Mouse (Mus musculus): ENCODE data around the gene Timmdc1. TPM values are rescaled to one million over a fixed set of nuclear protein-coding genes. Genes with fewer than 3 reads are reported as not detected.

Timmdc1 gene
- polyA plus RNA-seq, 1 experiment = 7.8 TPM

DNA sequence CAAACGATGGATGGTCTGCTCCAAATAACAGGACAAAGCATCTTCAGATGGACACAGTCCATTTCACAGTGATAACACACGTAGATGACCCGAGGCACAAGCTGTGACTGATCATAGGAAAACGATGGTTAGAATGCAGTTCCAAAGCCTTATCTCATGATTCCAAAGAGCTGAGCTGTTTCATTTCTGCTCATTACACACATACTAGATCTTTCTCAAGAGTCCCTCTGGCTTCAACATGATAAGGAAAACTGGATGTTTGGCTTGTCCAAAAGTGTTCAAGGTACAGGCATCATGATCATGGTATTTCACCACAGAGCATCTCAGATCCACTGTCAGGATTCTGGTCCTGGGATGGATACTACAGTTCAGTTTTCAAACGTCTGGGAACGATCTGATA is 3.8 kb upstream of the Timmdc1 start:
- no peak for TF ChIP-seq CTCF (IDR thresholded peaks at IDR 0.05; ENCODE audit: extremely low read depth, insufficient read depth, insufficient read length, insufficient replicate concordance)
- no peak for TF ChIP-seq POLR2A (IDR thresholded peaks at IDR 0.05; ENCODE audit: low read depth, low read length)
- H3K27ac ChIP-seq (ENCODE audit: insufficient read depth, low read length) = no peak overlapping the region
- whole genome bisulfite sequencing = 82% methylated on average over 6 of the region's 6 CpGs
- peaks cover 17% of the 10 kb centered on the region for H3K36me3 ChIP-seq (ENCODE audit: control insufficient read depth, insufficient read depth, low read length)
- no peaks in the 10 kb centered on the region for H3K27me3 ChIP-seq (ENCODE audit: control insufficient read depth, insufficient read depth, low read length)
- no peak for DNase-seq (ENCODE audit: low read depth in 1 of 2, low spot score in 2 of 2)
- no peaks in the 10 kb centered on the region; the same call in none of the 2 replicates for H3K4me1 ChIP-seq (ENCODE audit: control insufficient read depth, insufficient read depth, insufficient read length)
- no peak overlapping the region for H3K4me3 ChIP-seq (ENCODE audit: extremely low read depth, insufficient read depth, insufficient read length)

DNA sequence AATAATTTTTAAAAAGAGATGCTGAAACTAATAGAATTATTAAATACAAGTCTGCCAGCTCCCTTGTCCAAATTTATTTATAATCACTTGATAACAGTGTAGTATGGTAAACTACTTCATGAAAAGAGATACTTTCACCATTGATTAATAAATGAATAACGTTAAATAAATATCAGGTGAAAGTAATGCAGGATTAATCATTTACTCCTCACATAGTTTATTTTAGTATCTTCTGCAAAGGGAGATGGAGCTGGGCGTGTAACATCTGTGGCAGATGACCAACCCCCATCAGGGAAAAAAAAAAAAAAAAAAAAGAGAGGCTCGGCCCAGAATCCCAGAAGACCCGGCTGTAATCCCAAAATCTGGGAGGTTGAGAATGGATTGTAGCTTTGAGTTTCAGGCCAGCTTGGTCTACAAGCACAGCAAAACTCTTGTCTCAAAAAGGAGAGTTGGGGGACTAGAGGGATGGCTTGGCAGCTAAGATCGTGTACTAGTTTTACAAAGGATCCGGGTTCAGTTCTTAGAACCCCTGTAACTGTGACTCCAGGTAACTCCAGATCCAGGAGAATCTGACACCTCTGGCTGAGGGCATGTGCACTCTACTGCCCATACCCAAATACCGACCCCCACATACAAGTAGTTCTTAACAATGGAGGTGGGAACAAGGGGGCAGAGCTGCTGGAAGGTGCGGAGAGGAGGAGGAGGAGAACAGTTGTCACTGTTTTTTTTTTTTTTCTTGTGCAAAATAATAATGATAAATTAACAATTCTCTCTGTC is 1.1 kb downstream of the Timmdc1 start:
- H3K27me3 ChIP-seq (ENCODE audit: control insufficient read depth, insufficient read depth, low read length) = no peaks in the 10 kb centered on the region
- no peak overlapping the region for H3K27ac ChIP-seq (ENCODE audit: insufficient read depth, low read length)
- no peak for DNase-seq (ENCODE audit: low read depth in 1 of 2, low spot score in 2 of 2)
- H3K4me1 ChIP-seq (ENCODE audit: control insufficient read depth, insufficient read depth, insufficient read length) = no peaks in the 10 kb centered on the region; the same call in none of the 2 replicates
- 47% methylated on average over 8 of the region's 8 CpGs for WGBS
- no peak for TF ChIP-seq CTCF (IDR thresholded peaks at IDR 0.05; ENCODE audit: extremely low read depth, insufficient read depth, insufficient read length, insufficient replicate concordance)
- TF ChIP-seq POLR2A (IDR thresholded peaks at IDR 0.05; ENCODE audit: low read depth, low read length) = no peak
- peaks cover 5% of the 10 kb centered on the region; the same call in 1 of the 2 replicates for H3K36me3 ChIP-seq (ENCODE audit: control insufficient read depth, insufficient read depth, low read length)
- H3K4me3 ChIP-seq (ENCODE audit: extremely low read depth, insufficient read depth, insufficient read length) = peak overlapping the region; percentile 22; the same call in 1 of the 2 replicates

DNA sequence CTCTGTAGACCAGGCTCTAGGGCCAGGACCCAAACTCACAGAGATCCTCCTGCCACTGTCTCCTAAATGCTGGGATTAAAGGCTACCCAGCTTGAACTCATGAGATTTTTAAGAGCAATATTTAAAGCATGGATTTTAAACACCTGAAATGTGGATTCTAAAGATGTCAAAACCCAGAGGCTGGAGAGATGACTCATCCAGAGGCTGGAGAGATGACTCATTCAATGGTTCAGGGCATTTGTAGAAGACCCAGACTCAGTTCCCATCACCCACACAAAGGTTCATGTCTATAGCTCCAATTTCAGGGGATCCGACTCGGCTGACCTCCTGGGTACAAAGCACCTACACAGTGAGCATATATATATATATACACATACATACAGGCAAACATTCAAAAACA is 3.3 kb downstream of the Timmdc1 start:
- Histone ChIP-seq H3K27ac (ENCODE audit: insufficient read depth, low read length) (no peak overlapping the region), H3K4me1 (ENCODE audit: control insufficient read depth, insufficient read depth, insufficient read length) (no peaks in the 10 kb centered on the region; the same call in none of the 2 replicates), H3K27me3 (ENCODE audit: control insufficient read depth, insufficient read depth, low read length) (no peaks in the 10 kb centered on the region), H3K4me3 (ENCODE audit: extremely low read depth, insufficient read depth, insufficient read length) (no peak overlapping the region), H3K36me3 (ENCODE audit: control insufficient read depth, insufficient read depth, low read length) (peaks cover 7% of the 10 kb centered on the region)
- WGBS = 96% methylated on average over 2 of the region's 2 CpGs
- no peak for TF ChIP-seq CTCF (IDR thresholded peaks at IDR 0.05; ENCODE audit: extremely low read depth, insufficient read depth, insufficient read length, insufficient replicate concordance)
- no peak for TF ChIP-seq POLR2A (IDR thresholded peaks at IDR 0.05; ENCODE audit: low read depth, low read length)
- no peak for DNase-seq (ENCODE audit: low read depth in 1 of 2, low spot score in 2 of 2)

DNA sequence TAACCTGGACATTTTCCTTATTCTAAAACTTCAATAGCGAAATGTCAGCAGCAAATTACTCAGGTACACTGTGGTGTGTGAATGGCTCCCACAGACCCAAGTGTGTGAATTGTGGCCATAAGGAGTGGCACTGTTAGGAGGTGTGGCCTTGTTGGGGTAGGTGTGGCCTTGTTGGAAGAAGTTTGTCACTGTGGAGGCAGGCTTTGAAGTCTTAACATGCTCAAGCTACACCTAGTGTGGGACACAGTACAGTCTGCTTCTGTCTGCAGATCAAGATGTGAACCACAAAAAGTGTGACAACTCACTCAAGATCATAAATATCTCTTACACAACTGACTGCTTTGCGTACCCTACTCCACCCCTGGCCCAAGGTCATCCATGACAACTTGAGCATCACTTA is 11.6 kb downstream of the Timmdc1 start:
- H3K36me3 ChIP-seq (ENCODE audit: control insufficient read depth, insufficient read depth, low read length) = peaks cover 20% of the 10 kb centered on the region
- H3K27me3 ChIP-seq (ENCODE audit: control insufficient read depth, insufficient read depth, low read length) = no peaks in the 10 kb centered on the region
- H3K4me1 ChIP-seq (ENCODE audit: control insufficient read depth, insufficient read depth, insufficient read length) = no peaks in the 10 kb centered on the region
- no peak overlapping the region for H3K27ac ChIP-seq (ENCODE audit: insufficient read depth, low read length)
- TF ChIP-seq CTCF (IDR thresholded peaks at IDR 0.05; ENCODE audit: extremely low read depth, insufficient read depth, insufficient read length, insufficient replicate concordance) = no peak
- H3K4me3 ChIP-seq (ENCODE audit: extremely low read depth, insufficient read depth, insufficient read length) = no peak overlapping the region
- DNase-seq (ENCODE audit: low read depth in 1 of 2, low spot score in 2 of 2) = no peak
- 96% methylated on average over 2 of the region's 2 CpGs for WGBS

DNA sequence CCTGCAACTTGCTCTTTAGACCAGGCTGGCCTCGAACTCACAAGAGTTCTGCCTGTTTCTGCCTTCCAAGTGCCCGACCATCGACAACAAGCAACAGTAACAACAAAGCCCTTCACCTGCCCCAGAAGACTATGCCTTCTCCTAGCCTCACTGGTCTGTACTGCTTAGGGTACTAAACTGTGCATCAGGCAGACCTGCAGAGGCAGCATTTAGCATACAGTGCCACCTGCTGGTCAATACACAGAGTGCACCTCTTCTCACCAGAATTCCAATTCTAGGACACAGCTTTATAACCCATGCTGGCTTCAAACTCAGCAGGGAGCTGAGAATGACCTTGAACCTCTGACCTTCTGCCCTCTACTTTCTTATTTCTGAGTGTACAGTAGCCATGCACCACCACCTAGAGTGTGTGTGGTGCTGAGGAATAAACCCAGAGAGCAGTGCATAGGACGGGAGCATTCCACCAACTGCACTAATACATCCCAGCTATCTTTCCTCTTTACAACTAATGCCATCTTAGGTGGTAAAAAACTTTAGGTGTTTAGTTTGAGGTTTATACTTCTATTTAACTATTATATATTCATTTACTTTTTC is 16.3 kb downstream of the Timmdc1 start:
- Histone ChIP-seq H3K27ac (ENCODE audit: insufficient read depth, low read length) (no peak overlapping the region), H3K4me1 (ENCODE audit: control insufficient read depth, insufficient read depth, insufficient read length) (no peaks in the 10 kb centered on the region), H3K36me3 (ENCODE audit: control insufficient read depth, insufficient read depth, low read length) (peaks cover 13% of the 10 kb centered on the region), H3K27me3 (ENCODE audit: control insufficient read depth, insufficient read depth, low read length) (no peaks in the 10 kb centered on the region), H3K4me3 (ENCODE audit: extremely low read depth, insufficient read depth, insufficient read length) (no peak overlapping the region)
- 75% methylated on average over 4 of the region's 4 CpGs for WGBS
- peak; percentile 85; the same call in 1 of the 2 replicates for TF ChIP-seq CTCF (IDR thresholded peaks at IDR 0.05; ENCODE audit: extremely low read depth, insufficient read depth, insufficient read length, insufficient replicate concordance)
- TF ChIP-seq POLR2A (IDR thresholded peaks at IDR 0.05; ENCODE audit: low read depth, low read length) = no peak
- DNase-seq (ENCODE audit: low read depth in 1 of 2, low spot score in 2 of 2) = peak; percentile 32 to 47

DNA sequence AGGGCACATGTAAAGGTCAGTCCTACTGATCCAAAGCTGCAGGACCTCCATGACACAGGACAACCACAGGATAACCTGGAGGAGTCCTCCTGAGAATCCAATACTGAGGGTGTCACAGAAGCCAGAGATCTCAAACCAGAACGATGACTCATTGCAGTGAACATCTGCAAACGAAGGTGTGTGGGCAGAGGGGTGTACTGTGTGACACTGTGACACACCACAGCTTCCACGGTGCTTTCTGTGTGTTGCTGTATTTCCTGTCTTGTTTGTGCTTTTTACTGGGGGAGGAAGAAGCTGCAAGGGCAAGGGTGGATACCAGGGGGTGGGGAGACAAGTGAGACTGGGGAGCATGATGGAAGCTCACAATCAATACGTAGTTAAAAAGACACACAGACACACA is 18.9 kb downstream of the Timmdc1 start:
- no peak for TF ChIP-seq CTCF (IDR thresholded peaks at IDR 0.05; ENCODE audit: extremely low read depth, insufficient read depth, insufficient read length, insufficient replicate concordance)
- Histone ChIP-seq H3K4me3 (ENCODE audit: extremely low read depth, insufficient read depth, insufficient read length) (no peak overlapping the region), H3K36me3 (ENCODE audit: control insufficient read depth, insufficient read depth, low read length) (peaks cover 18% of the 10 kb centered on the region), H3K27me3 (ENCODE audit: control insufficient read depth, insufficient read depth, low read length) (no peaks in the 10 kb centered on the region), H3K27ac (ENCODE audit: insufficient read depth, low read length) (no peak overlapping the region), H3K4me1 (ENCODE audit: control insufficient read depth, insufficient read depth, insufficient read length) (no peaks in the 10 kb centered on the region)
- no peak for DNase-seq (ENCODE audit: low read depth in 1 of 2, low spot score in 2 of 2)
- 75% methylated on average over 4 of the region's 4 CpGs for WGBS

DNA sequence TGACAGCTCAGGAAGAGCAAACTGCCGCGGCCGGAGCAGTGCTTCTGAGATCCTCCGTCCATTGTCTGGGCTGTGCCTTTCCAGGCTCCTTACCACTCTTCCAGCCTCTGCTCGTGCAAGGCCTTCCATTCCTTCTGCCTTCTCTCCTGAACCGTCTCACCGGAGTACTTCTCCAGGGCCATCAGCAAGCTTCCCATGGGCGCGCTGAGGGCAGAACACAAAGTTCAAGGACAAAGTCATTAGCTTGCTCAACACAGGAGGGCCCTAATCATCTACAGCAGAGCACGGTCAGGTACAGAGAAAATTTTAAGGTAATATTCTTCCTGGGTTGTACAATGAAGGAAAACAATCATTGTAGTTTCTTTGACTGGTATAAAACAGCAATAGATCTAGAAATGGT is 20.0 kb downstream of the Timmdc1 start:
- TF ChIP-seq CTCF (IDR thresholded peaks at IDR 0.05; ENCODE audit: extremely low read depth, insufficient read depth, insufficient read length, insufficient replicate concordance) (no peak), POLR2A (IDR thresholded peaks at IDR 0.05; ENCODE audit: low read depth, low read length) (no peak)

More for the DNA sequence above, 20.0 kb downstream of the Timmdc1 start:
- no peaks in the 10 kb centered on the region for H3K27me3 ChIP-seq (ENCODE audit: control insufficient read depth, insufficient read depth, low read length)
- no peak for DNase-seq (ENCODE audit: low read depth in 1 of 2, low spot score in 2 of 2)
- WGBS = 96% methylated on average over 10 of the region's 10 CpGs
- peaks cover 24% of the 10 kb centered on the region for H3K36me3 ChIP-seq (ENCODE audit: control insufficient read depth, insufficient read depth, low read length)
- H3K27ac ChIP-seq (ENCODE audit: insufficient read depth, low read length) = no peak overlapping the region
- H3K4me3 ChIP-seq (ENCODE audit: extremely low read depth, insufficient read depth, insufficient read length) = no peak overlapping the region
- no peaks in the 10 kb centered on the region for H3K4me1 ChIP-seq (ENCODE audit: control insufficient read depth, insufficient read depth, insufficient read length)

All from spleen, adult 2 months (tissue).